Mouse (Mus musculus) small intestine, adult 2 months (tissue): ENCODE data around the gene Scamp4.

Source experiments
- CTCF ChIP-seq: fragments of 200-500 bp; IDR thresholded peaks from 2 replicates; pipeline ENCODE4 v1.5.1; 2012; ENCODE audit warnings: low read depth, mild to moderate bottlenecking, control low read depth, inconsistent platforms, low read length, moderate library complexity, mixed read lengths; ENCODE audit not compliant: insufficient replicate concordance, insufficient read length; ENCODE audit errors: extremely low read depth
- POLR2A ChIP-seq: fragments of 200-500 bp; IDR thresholded peaks from 2 replicates; pipeline ENCODE4 v1.6.1; 2012; ENCODE audit warnings: low read depth, mild to moderate bottlenecking, control low read depth, inconsistent platforms, low read length, moderate library complexity

GRCm38 (mm10) chr10:80608435-80608834 lies 5.8 kb downstream of the Scamp4 start:
- TF ChIP-seq POLR2A (no peak), CTCF (no peak)
